Mouse (Mus musculus) ES-Bruce4 (cell line): ENCODE data around the gene Ncor2.

ENCODE experiments used
- CTCF ChIP-seq: IDR thresholded peaks from one replicate; pipeline ENCODE4 v1.8.1; 2011; ENCODE audit warnings: low read depth, low read length
- EP300 ChIP-seq: IDR thresholded peaks from 2 replicates; pipeline ENCODE4 v1.6.1; 2011; ENCODE audit warnings: low read depth, low read length; ENCODE audit not compliant: insufficient read depth
- POLR2A ChIP-seq: IDR thresholded peaks from one replicate; pipeline ENCODE4 v1.8.1; 2011; ENCODE audit warnings: low read length; ENCODE audit not compliant: insufficient read depth

GRCm38 (mm10) chr5:125179735-125180629, 963 bp upstream of the Ncor2 start:
- TF ChIP-seq CTCF, result no peak
- TF ChIP-seq POLR2A, result no peak
- TF ChIP-seq EP300, result no peak
